Mouse (Mus musculus) liver, adult 2 months (tissue): ENCODE measurements around the gene Preb. TPM values are rescaled to one million over a fixed set of nuclear protein-coding genes. Genes with fewer than 3 reads are reported as not detected.

ENCODE experiments used
- DNase-seq: peaks from one replicate; pipeline ENCODE4 v3.0.0-alpha.2; 2011; ENCODE audit warnings: low read depth, low spot score; ENCODE audit errors: extremely low read depth
- H3K27ac ChIP-seq: fragments of 200-500 bp; replicated peaks from 2 replicates; pipeline ENCODE4 v1.5.1; 2012; ENCODE audit warnings: low read depth, mild to moderate bottlenecking, control low read depth, inconsistent platforms, low read length; ENCODE audit not compliant: insufficient read depth
- H3K27me3 ChIP-seq: fragments of 200-500 bp; 2 replicates; pipeline ENCODE4 v1.6.1; 2012; ENCODE audit warnings: mild to moderate bottlenecking, moderate library complexity, low read length, inconsistent platforms; ENCODE audit not compliant: control insufficient read depth, insufficient read depth
- H3K36me3 ChIP-seq: fragments of 200-500 bp; 2 replicates; pipeline ENCODE4 v1.6.1; 2012; ENCODE audit warnings: low read length, inconsistent platforms; ENCODE audit not compliant: control insufficient read depth, insufficient read depth
- H3K4me1 ChIP-seq: fragments of 200-500 bp; 2 replicates; pipeline ENCODE4 v1.6.1; 2011; ENCODE audit warnings: low read length; ENCODE audit not compliant: control insufficient read depth, insufficient read depth
- H3K4me3 ChIP-seq: fragments of 200-500 bp; 2 replicates; pipeline ENCODE4 v1.5.1; 2011; ENCODE audit warnings: low read depth, mild to moderate bottlenecking, control low read depth, low read length, moderate library complexity; ENCODE audit not compliant: insufficient read depth
- H3K79me2 ChIP-seq: fragments of 200-500 bp; 2 replicates; pipeline ENCODE4 v1.6.1; 2012; ENCODE audit warnings: inconsistent platforms, mild to moderate bottlenecking, low read length, moderate library complexity; ENCODE audit not compliant: control insufficient read depth, insufficient read depth
- H3K9ac ChIP-seq: fragments of 200-500 bp; 2 replicates; pipeline ENCODE4 v1.6.1; 2012; ENCODE audit warnings: low read depth, mild to moderate bottlenecking, control low read depth, inconsistent platforms, low read length
- CTCF ChIP-seq: fragments of 200-500 bp; IDR thresholded peaks from 2 replicates; pipeline ENCODE4 v1.5.1; 2011; ENCODE audit warnings: low read depth, low read length, control low read depth
- POLR2A ChIP-seq: fragments of 200-500 bp; IDR thresholded peaks from 2 replicates; pipeline ENCODE4 v1.6.1; 2011; ENCODE audit warnings: low read length, control low read depth; ENCODE audit not compliant: insufficient read depth; ENCODE audit errors: extremely low read depth
- WGBS: fragments of 180-500 bp; shearing (Covaris S2); methylation state at CpG from one replicate; pipeline ENCODE4 v1.1.7; 2018; 5-methylcytosine and 5-hydroxymethylcytosine counted together
- polyA plus RNA-seq: library from polyadenylated mRNA; depleted of rRNA; stranded (reverse); fragments of >200 nt; gene quantifications from 2 replicates; pipeline ENCODE4 v1.2.3, GENCODE M21; 2012
- total RNA-seq: library from RNA; depleted of rRNA; stranded (reverse); fragments of >200 nt; gene quantifications from 2 replicates; pipeline ENCODE4 v1.2.3, GENCODE M21; 2014

Gene Preb
- total and polyA plus RNA-seq, 2 experiments, result 62.0 to 433 TPM

GRCm38 (mm10) chr5:30930846-30931245 is 29.3 kb downstream of the Preb start:
- TF ChIP-seq CTCF, result no peak
- TF ChIP-seq POLR2A, result no peak
- Histone ChIP-seq H3K79me2 (peaks cover 4% of the 10 kb centered on the region; the same call in 1 of the 2 replicates), H3K4me1 (peaks cover 16% of the 10 kb centered on the region), H3K27ac (no peak overlapping the region), H3K27me3 (no peaks in the 10 kb centered on the region), H3K9ac (no peak overlapping the region), H3K36me3 (peaks cover 33% of the 10 kb centered on the region; the same call in 1 of the 2 replicates), H3K4me3 (no peak overlapping the region)
- DNase-seq, result no peak
- 81% methylated on average over 6 of the region's 6 CpGs for WGBS

- no peak overlapping the region for H3K9ac ChIP-seq
- H3K36me3 ChIP-seq, result peaks cover 33% of the 10 kb centered on the region; the same call in 1 of the 2 replicates
- no peak overlapping the region for H3K27ac ChIP-seq
- no peak overlapping the region for H3K4me3 ChIP-seq
- H3K79me2 ChIP-seq, result peaks cover 4% of the 10 kb centered on the region; the same call in 1 of the 2 replicates
- peak; percentile 72 for DNase-seq
- TF ChIP-seq POLR2A, result no peak
- peak; percentile 58 for TF ChIP-seq CTCF
- WGBS, result 23% methylated on average over 4 of the region's 4 CpGs
- peaks cover 18% of the 10 kb centered on the region for H3K4me1 ChIP-seq
- H3K27me3 ChIP-seq, result no peaks in the 10 kb centered on the region
Measured at GRCm38 (mm10) chr5:30930121-30930520, 30.0 kb downstream of the Preb start.

DNA sequence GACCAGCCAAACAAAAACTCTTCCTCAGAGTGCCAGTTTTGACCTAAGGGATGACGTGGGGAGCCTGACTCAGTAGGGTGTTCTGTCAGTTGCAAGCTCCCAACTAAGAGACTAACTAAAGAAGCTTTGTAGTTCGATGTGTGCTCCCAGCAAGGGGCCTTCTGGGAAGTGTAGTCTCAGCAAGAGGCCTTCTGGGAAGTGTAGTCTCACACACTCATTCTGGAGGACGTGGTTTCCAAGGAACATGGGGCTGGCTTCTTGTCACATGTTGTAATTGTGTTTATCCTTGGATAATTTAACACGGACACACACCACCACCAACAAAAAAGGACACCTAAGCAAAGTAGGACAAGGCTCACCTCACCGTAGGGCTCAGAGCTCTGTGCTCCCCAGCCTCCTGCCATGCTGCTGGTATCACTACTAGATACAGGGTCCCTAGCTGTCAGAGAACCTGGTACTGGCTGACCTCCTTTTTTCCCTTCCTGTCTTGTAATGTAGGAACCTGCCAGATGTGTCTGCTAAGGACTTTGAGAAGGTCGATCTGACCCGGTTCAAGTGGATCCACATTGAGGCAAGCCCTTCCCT is 32.1 kb downstream of the Preb start:
- H3K36me3 ChIP-seq, result peaks cover 33% of the 10 kb centered on the region; the same call in 1 of the 2 replicates
- 50% methylated on average over 7 of the region's 7 CpGs for WGBS
- H3K27ac ChIP-seq, result no peak overlapping the region; the same call in 1 of the 2 replicates
- no peak overlapping the region for H3K9ac ChIP-seq
- no peak for DNase-seq
- TF ChIP-seq CTCF (no peak), POLR2A (no peak)
- H3K4me1 ChIP-seq, result peaks cover 29% of the 10 kb centered on the region
- peaks cover 4% of the 10 kb centered on the region; the same call in 1 of the 2 replicates for H3K79me2 ChIP-seq
- H3K4me3 ChIP-seq, result no peak overlapping the region
- no peaks in the 10 kb centered on the region for H3K27me3 ChIP-seq

DNA sequence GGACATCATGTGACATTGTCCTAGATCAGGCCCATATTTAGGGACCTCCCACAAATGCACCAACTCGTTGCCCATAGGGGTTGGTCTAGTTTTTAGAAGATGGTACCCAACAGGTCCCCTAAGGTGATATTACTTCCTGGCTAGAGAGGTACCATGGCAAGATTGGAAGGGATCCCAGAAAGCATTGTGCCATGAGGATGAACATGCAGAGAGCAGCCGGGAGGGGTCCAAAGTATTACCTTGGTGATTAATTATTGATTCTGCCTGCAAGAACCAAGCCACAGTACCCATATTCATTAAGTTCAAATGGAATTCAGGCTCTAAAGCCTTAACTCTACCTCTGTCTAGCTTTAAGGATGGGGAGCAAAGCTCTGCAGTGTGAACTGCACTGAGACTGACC is 34.1 kb downstream of the Preb start:
- Histone ChIP-seq H3K4me3 (no peak overlapping the region), H3K36me3 (peaks cover 26% of the 10 kb centered on the region; the same call in 1 of the 2 replicates), H3K27me3 (no peaks in the 10 kb centered on the region), H3K79me2 (peaks cover 4% of the 10 kb centered on the region; the same call in 1 of the 2 replicates), H3K27ac (peak overlapping the region; percentile 67), H3K9ac (peak overlapping the region; percentile 17), H3K4me1 (peaks cover 29% of the 10 kb centered on the region)
- peak; percentile 97 for DNase-seq
- whole genome bisulfite sequencing, result 16% methylated on average over 2 of the region's 2 CpGs
- TF ChIP-seq POLR2A, result no peak
- TF ChIP-seq CTCF, result no peak

- Histone ChIP-seq H3K36me3 (peaks cover 23% of the 10 kb centered on the region; the same call in 1 of the 2 replicates), H3K27ac (peak overlapping the region; percentile 83), H3K9ac (peak overlapping the region; percentile 45; the same call in 1 of the 2 replicates), H3K79me2 (peaks cover 4% of the 10 kb centered on the region; the same call in 1 of the 2 replicates), H3K4me3 (no peak overlapping the region), H3K4me1 (peaks cover 37% of the 10 kb centered on the region), H3K27me3 (no peaks in the 10 kb centered on the region)
- DNase-seq, result peak; percentile 100
- WGBS, result 28% methylated on average over 5 of the region's 5 CpGs
- TF ChIP-seq POLR2A (no peak), CTCF (no peak)
Measured at GRCm38 (mm10) chr5:30925217-30925616, 34.9 kb downstream of the Preb start.

DNA sequence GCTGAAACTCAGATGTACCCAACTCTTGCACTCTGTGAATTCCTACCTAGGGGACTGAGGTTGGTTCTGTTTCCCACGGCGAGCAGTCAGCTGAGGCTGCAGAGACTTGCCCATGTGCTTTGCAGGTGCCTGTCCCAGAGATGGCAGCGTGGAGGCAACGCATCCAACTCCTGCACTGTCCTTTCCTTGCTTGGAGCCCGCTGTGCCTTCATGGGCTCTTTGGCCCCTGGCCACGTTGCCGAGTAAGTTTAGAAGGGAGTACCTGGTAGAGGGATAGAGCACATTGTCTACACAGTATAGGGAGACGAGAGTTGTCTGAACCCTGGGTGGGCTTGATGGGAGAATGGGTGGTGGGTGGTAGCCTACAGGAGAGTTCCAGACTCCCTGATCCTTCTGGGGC is 35.5 kb downstream of the Preb start:
- H3K79me2 ChIP-seq, result peaks cover 4% of the 10 kb centered on the region; the same call in 1 of the 2 replicates
- peak overlapping the region; percentile 45 for H3K9ac ChIP-seq
- no peaks in the 10 kb centered on the region for H3K27me3 ChIP-seq
- peak overlapping the region; percentile 34 for H3K4me3 ChIP-seq
- peaks cover 43% of the 10 kb centered on the region for H3K4me1 ChIP-seq
- no peak for TF ChIP-seq CTCF
- 28% methylated on average over 8 of the region's 8 CpGs for WGBS
- peak overlapping the region; percentile 83 for H3K27ac ChIP-seq
- DNase-seq, result peak; percentile 57
- peaks cover 23% of the 10 kb centered on the region; the same call in 1 of the 2 replicates for H3K36me3 ChIP-seq
